Mouse (Mus musculus) myocyte (in vitro differentiated cells): ENCODE data around the gene Nop58.

Experiments
- CEBPB ChIP-seq: IDR thresholded peaks from 2 replicates; pipeline ENCODE4 v1.6.1; 2011; ENCODE audit warnings: mild to moderate bottlenecking, moderate library complexity; ENCODE audit not compliant: poor library complexity, insufficient read depth, severe bottlenecking
- E2F4 ChIP-seq: IDR thresholded peaks from one replicate; pipeline ENCODE4 v1.6.1; 2011; ENCODE audit warnings: mild to moderate bottlenecking, control low read depth, moderate library complexity; ENCODE audit not compliant: insufficient read depth
- MYOD1 ChIP-seq, 3 experiments: IDR thresholded peaks; one replicate each; pipeline ENCODE4 v1.6.1; 2011; ENCODE audit warnings: control low read depth in 2 of 3, low read depth in 2 of 3, mild to moderate bottlenecking in 2 of 3, moderate library complexity in 1 of 3; ENCODE audit not compliant: insufficient read length in 2 of 3, control insufficient read depth in 1 of 3
- MYOG ChIP-seq, 3 experiments: IDR thresholded peaks; one replicate each; pipeline ENCODE4 v1.6.1; 2011; ENCODE audit warnings: control low read depth in 2 of 3, low read depth in 2 of 3, mild to moderate bottlenecking in 2 of 3; ENCODE audit not compliant: insufficient read length in 2 of 3, control insufficient read depth in 1 of 3, insufficient read depth in 1 of 3
- POLR2A ChIP-seq: IDR thresholded peaks from one replicate; pipeline ENCODE4 v1.6.1; 2011; ENCODE audit warnings: low read depth, mild to moderate bottlenecking, control low read depth, moderate library complexity; ENCODE audit not compliant: insufficient read length
- POLR2AphosphoS2 ChIP-seq: IDR thresholded peaks from one replicate; pipeline ENCODE4 v1.6.1; 2011; ENCODE audit warnings: low read depth, control low read depth; ENCODE audit not compliant: insufficient read length
- REST ChIP-seq: IDR thresholded peaks from one replicate; pipeline ENCODE4 v1.6.1; 2011; ENCODE audit warnings: mild to moderate bottlenecking, control low read depth, moderate library complexity; ENCODE audit not compliant: insufficient read depth, insufficient read length
- SRF ChIP-seq: IDR thresholded peaks from one replicate; pipeline ENCODE4 v1.6.1; 2011; ENCODE audit warnings: low read depth; ENCODE audit not compliant: control insufficient read depth, insufficient read length
- TCF12 ChIP-seq: IDR thresholded peaks from one replicate; pipeline ENCODE4 v1.6.1; 2011; ENCODE audit warnings: mild to moderate bottlenecking, control low read depth; ENCODE audit not compliant: poor library complexity, insufficient read depth, severe bottlenecking
- TCF3 ChIP-seq: IDR thresholded peaks from one replicate; pipeline ENCODE4 v1.6.1; 2011; ENCODE audit warnings: low read depth, control low read depth; ENCODE audit not compliant: insufficient read length
- USF1 ChIP-seq: IDR thresholded peaks from one replicate; pipeline ENCODE4 v1.6.1; 2011; ENCODE audit warnings: low read depth, mild to moderate bottlenecking, control low read depth, moderate library complexity

DNA sequence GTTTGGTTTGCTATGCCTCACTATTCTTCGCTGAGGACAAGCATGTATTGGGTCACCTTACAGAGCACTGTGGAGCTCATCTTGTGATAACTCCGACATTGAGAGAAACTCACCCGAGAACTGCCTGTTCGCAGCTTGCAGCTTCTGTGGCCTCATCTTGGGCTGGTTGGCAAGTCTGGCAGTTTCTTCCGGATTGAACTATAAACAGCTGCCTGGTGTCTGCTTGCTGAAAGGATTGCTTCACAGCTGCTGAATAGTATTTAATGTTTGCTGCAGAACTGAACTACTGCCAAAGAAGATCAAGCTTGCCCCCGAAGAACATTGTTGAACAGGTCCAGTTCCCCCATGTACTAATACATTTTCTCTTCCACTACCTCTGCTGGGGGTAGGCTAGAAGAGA is 49.3 kb downstream of the Nop58 start:
- TF ChIP-seq POLR2A (no peak), SRF (no peak), MYOD1 (IDR thresholded peaks at IDR 0.05; ENCODE audit: control insufficient read depth in 1 of 3, insufficient read length in 2 of 3, low read depth in 2 of 3) (no peak), POLR2AphosphoS2 (no peak), E2F4 (no peak), CEBPB (no peak), USF1 (no peak), TCF12 (no peak), MYOG (IDR thresholded peaks at IDR 0.05; ENCODE audit: control insufficient read depth in 1 of 3, insufficient read depth in 1 of 3, insufficient read length in 2 of 3, low read depth in 2 of 3) (no peak), TCF3 (no peak), REST (no peak)
